Mouse (Mus musculus) liver, embryonic 11.5 days (tissue): Measurements from ENCODE around the gene Olfr211. TPM values are rescaled to one million over a fixed set of nuclear protein-coding genes. Genes with fewer than 3 reads are reported as not detected.
"Not testable (repeated sequence)": the region's sequence is repeated elsewhere in the genome, so short reads cannot be mapped to it uniquely, and the experiment has no call there.

Source experiments
- ATAC-seq: fragments of 200-750 bp; cut with Nextera tagmentation; replicated peaks from 2 replicates; pipeline ENCODE4 v1.8.0; 2017; ENCODE audit warnings: moderate number of reproducible peaks, mild to moderate bottlenecking, moderate TSS enrichment, moderate library complexity; ENCODE audit not compliant: low FRiP score
- DNase-seq: peaks from one replicate; pipeline ENCODE4 v3.0.0-alpha.2; 2017; ENCODE audit warnings: low spot score
- H3K27ac ChIP-seq: fragments of 300-500 bp; sonication (generic); 2 replicates; pipeline ENCODE4 v1.5.1; 2014; ENCODE audit warnings: mild to moderate bottlenecking, low read depth, low read length, control low read depth
- H3K27me3 ChIP-seq: fragments of 300-500 bp; sonication (generic); replicated peaks from 2 replicates; pipeline ENCODE4 v1.6.1; 2014; ENCODE audit warnings: low read length, mixed read lengths; ENCODE audit not compliant: control insufficient read depth, insufficient read depth
- H3K36me3 ChIP-seq: fragments of 300-500 bp; sonication (generic); 2 replicates; pipeline ENCODE4 v1.6.1; 2014; ENCODE audit warnings: mild to moderate bottlenecking, low read length, moderate library complexity, mixed read lengths; ENCODE audit not compliant: control insufficient read depth, insufficient read depth
- H3K4me1 ChIP-seq: fragments of 300-500 bp; sonication (generic); replicated peaks from 2 replicates; pipeline ENCODE4 v1.6.1; 2014; ENCODE audit warnings: low read length, mixed read lengths; ENCODE audit not compliant: control insufficient read depth, insufficient read depth
- H3K4me2 ChIP-seq: fragments of 300-500 bp; sonication (generic); 2 replicates; pipeline ENCODE4 v1.6.1; 2014; ENCODE audit warnings: mild to moderate bottlenecking, control low read depth, moderate library complexity
- H3K4me3 ChIP-seq: fragments of 300-500 bp; sonication (generic); 2 replicates; pipeline ENCODE4 v1.5.1; 2014; ENCODE audit warnings: low read depth, low read length, control low read depth
- H3K9ac ChIP-seq: fragments of 300-500 bp; sonication (generic); 2 replicates; pipeline ENCODE4 v1.6.1; 2014; ENCODE audit warnings: low read depth, low read length, control low read depth
- H3K9me3 ChIP-seq: fragments of 300-500 bp; sonication (generic); 2 replicates; pipeline ENCODE4 v1.6.1; 2016; ENCODE audit warnings: low read length, inconsistent platforms, mixed read lengths; ENCODE audit not compliant: control insufficient read depth
- WGBS: fragments of 180-500 bp; shearing (Covaris S2); extraction: QIAGEN DNeasy Blood & Tissue Kit; methylation state at CpG from one replicate; pipeline ENCODE4 v1.1.7; 2014; 5-methylcytosine and 5-hydroxymethylcytosine counted together
- polyA plus RNA-seq: library from polyadenylated mRNA; unstranded; fragments of >200 nt; fragmentation: Nextera tagmentation; extraction: Ambion mirVana; gene quantifications from 2 replicates; pipeline ENCODE4 v1.2.1, GENCODE M21; 2014

Gene Olfr211
- polyA plus RNA-seq, 1 experiment from 2014 or later, result not detected

DNA sequence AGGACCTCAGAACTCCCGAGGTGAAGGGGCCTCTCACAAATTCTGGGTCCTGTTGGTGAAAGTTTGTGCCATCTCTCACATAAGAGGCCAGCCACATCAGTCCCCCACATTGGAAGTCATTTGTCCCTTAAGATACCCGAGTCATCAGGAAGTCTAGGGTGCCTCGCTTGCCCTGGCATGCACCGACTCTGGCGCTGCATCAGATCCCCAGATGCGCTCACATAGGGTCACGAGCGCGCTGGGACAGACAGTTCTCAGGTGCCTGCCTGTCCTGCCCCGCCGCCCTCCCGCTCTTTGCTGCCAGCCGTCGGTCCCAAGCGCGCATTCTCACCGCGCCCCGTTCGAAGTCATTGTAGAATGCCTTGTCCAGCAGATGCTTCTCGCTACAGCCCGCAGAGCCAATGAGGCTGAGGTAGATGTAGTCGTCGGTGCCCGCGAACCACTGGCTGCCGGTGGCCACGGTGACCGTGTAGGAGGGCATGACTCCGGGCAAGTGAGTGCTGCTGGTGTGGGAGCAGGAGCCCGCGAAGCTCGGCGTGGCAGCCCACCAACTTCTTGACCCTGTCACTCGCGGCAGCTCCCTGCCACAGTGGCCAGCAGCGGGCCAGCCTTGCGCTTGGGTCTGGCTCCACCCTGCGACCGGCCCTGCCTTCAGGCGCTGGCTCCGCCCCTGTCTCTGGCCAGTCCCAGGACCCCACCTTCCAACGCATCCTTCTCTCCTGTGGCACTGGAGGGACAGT, 28.2 kb upstream of the Olfr211 start, which contains the start of gene Alox5:
TSS of gene Alox5 (minus strand) at position 635 of the 740 bp plus-strand sequence.
- no peak within 1 kb of the TSS for H3K27ac ChIP-seq
- H3K4me2 ChIP-seq, result peak within 1 kb of the TSS; percentile 87
- peak within 1 kb of the TSS; percentile 38 for H3K9ac ChIP-seq
- peak within 1 kb of the TSS; percentile 53 for H3K4me3 ChIP-seq
- peaks cover 21% of the 10 kb centered on the region; the same call in 1 of the 2 replicates for H3K4me1 ChIP-seq
- ATAC-seq (peak; percentile 62), DNase-seq (peak; percentile 46)
- WGBS, result 2% methylated on average over 43 of the region's 43 CpGs
- H3K9me3 ChIP-seq, result no peaks in the 10 kb centered on the region
- peaks cover 13% of the 10 kb centered on the region; the same call in 1 of the 2 replicates for H3K27me3 ChIP-seq
- no peaks in the 10 kb centered on the region for H3K36me3 ChIP-seq

- H3K4me1 ChIP-seq, result no peaks in the 10 kb centered on the region
Observed at GRCm38 (mm10) chr6:116468081-116468480, 20.8 kb upstream of the Olfr211 start.

GRCm38 (mm10) chr6:116485081-116485480, 3.8 kb upstream of the Olfr211 start:
- Histone ChIP-seq H3K36me3 (no peaks in the 10 kb centered on the region), H3K27me3 (no peaks in the 10 kb centered on the region), H3K4me2 (no peak overlapping the region), H3K9me3 (no peaks in the 10 kb centered on the region), H3K4me1 (no peaks in the 10 kb centered on the region), H3K9ac (no peak overlapping the region), H3K27ac (no peak overlapping the region), H3K4me3 (no peak overlapping the region)
- ATAC-seq (no peak), DNase-seq (no peak)
- WGBS, result 69% methylated on average over 1 of the region's 1 CpGs

More at GRCm38 (mm10) chr6:116468081-116468480, 20.8 kb upstream of the Olfr211 start:
- H3K4me3 ChIP-seq, result no peak overlapping the region
- H3K9me3 ChIP-seq, result no peaks in the 10 kb centered on the region
- H3K27ac ChIP-seq, result no peak overlapping the region
- WGBS, result 26% methylated on average over 3 of the region's 3 CpGs
- H3K9ac ChIP-seq, result no peak overlapping the region
- DNase-seq (no peak), ATAC-seq (no peak)
- H3K27me3 ChIP-seq, result no peaks in the 10 kb centered on the region
- H3K36me3 ChIP-seq, result no peaks in the 10 kb centered on the region
- no peak overlapping the region for H3K4me2 ChIP-seq

DNA sequence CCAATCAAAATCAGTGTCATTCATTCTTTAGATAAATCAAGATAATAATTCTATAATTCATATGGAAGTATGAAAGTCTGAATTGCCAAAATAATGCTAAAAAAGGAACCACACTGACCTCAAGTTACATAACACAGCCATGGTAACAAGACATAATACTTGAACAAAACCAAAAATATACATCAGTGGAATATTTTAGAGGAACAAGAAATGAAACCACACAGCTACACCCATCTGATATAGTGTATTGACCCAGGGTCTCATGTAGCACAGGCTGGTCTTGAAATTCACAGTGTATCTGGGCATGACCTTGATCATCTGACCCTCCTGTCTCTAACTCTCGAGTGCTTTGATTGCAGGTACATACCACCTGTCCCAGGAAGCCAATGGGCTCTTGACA, 2.1 kb upstream of the Olfr211 start:
- Histone ChIP-seq H3K9ac (no peak overlapping the region), H3K4me2 (no peak overlapping the region), H3K9me3 (no peaks in the 10 kb centered on the region), H3K4me1 (no peaks in the 10 kb centered on the region), H3K36me3 (no peaks in the 10 kb centered on the region), H3K4me3 (no peak overlapping the region), H3K27ac (no peak overlapping the region), H3K27me3 (no peaks in the 10 kb centered on the region)
- DNase-seq (no peak), ATAC-seq (no peak)
- WGBS, result 53% methylated on average over 1 of the region's 1 CpGs

- 71% methylated on average over 5 of the region's 5 CpGs for WGBS
- ATAC-seq, result no peak
Observed at GRCm38 (mm10) chr6:116493742-116494141, 4.9 kb downstream of the Olfr211 start.

GRCm38 (mm10) chr6:116495960-116496359, 7.1 kb downstream of the Olfr211 start:
- Histone ChIP-seq H3K36me3 (no peaks in the 10 kb centered on the region), H3K9ac (no peak overlapping the region), H3K4me1 (no peaks in the 10 kb centered on the region), H3K27me3 (no peaks in the 10 kb centered on the region), H3K4me2 (no peak overlapping the region), H3K4me3 (no peak overlapping the region), H3K9me3 (no peaks in the 10 kb centered on the region), H3K27ac (no peak overlapping the region)
- WGBS, result 61% methylated on average over 1 of the region's 1 CpGs
- no peak for ATAC-seq
- no peak for DNase-seq

More at GRCm38 (mm10) chr6:116493742-116494141, 4.9 kb downstream of the Olfr211 start:
- H3K27me3 ChIP-seq, result no peaks in the 10 kb centered on the region
- H3K9ac ChIP-seq, result no peak overlapping the region
- H3K36me3 ChIP-seq, result no peaks in the 10 kb centered on the region
- H3K4me1 ChIP-seq, result no peaks in the 10 kb centered on the region
- no peaks in the 10 kb centered on the region for H3K9me3 ChIP-seq
- DNase-seq, result no peak
- no peak overlapping the region for H3K4me2 ChIP-seq
- H3K27ac ChIP-seq, result no peak overlapping the region
- no peak overlapping the region for H3K4me3 ChIP-seq

GRCm38 (mm10) chr6:116506302-116507003, 17.6 kb downstream of the Olfr211 start, which contains the start of gene Olfr212:
TSS of gene Olfr212 (plus strand) at chr6:116506516.
- H3K4me3 ChIP-seq, H3K4me1 ChIP-seq, H3K9ac ChIP-seq, DNase-seq, H3K4me2 ChIP-seq, ATAC-seq, H3K27me3 ChIP-seq, H3K36me3 ChIP-seq, H3K27ac ChIP-seq: not testable (repeated sequence)
- 87% methylated on average over 19 of the region's 20 CpGs for WGBS
- peaks cover 12% of the 10 kb centered on the region; the same call in 1 of the 2 replicates for H3K9me3 ChIP-seq

DNA sequence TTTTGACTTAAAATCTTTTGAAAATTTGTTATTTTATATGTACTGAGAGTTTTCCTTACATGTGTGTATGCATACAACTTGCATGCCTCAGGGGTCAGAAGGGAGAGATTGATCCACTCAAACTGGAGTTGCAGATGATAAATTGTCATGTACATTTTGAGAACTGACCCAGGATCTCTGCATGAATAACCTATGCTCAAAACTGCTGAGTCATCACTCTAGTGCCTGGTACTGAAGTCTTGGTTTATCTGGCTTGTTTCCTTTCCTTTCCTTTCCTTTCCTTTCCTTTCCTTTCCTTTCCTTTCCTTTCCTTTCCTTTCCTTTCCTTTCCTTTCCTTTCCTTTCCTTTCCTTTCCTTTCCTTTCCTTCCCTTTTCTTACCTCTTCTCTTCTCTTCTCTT, 25.9 kb downstream of the Olfr211 start:
- ATAC-seq, result no peak
- no peak overlapping the region for H3K4me3 ChIP-seq

More for the DNA sequence above, 25.9 kb downstream of the Olfr211 start:
- Histone ChIP-seq H3K9me3 (no peaks in the 10 kb centered on the region), H3K27ac (no peak overlapping the region), H3K9ac (no peak overlapping the region), H3K4me1 (no peaks in the 10 kb centered on the region), H3K4me2 (no peak overlapping the region), H3K36me3 (no peaks in the 10 kb centered on the region), H3K27me3 (no peaks in the 10 kb centered on the region)
- DNase-seq, result no peak
